Mouse (Mus musculus): ENCODE measurements at regions not wholly inside any gene's neighbourhood (a gene's known extent, or its start where the extent isn't known, plus 50 kb on each side); places are given as distances from the start of the nearest gene placed in this dataset.

GRCm38 (mm10) chr2:115529878-115530277, 51.6 kb upstream of the BC052040 start:
- intact Hi-C loops (cut with DNase I), result no loop called here
- H3K4me3 ChIP-seq, result no peak overlapping the region
- TF ChIP-seq CTCF (IDR thresholded peaks at IDR 0.05) (no peak), POLR2A (IDR thresholded peaks at IDR 0.05; ENCODE audit: insufficient read depth, low read depth, low read length) (no peak), EP300 (IDR thresholded peaks at IDR 0.05; ENCODE audit: insufficient read depth, low read depth, low read length) (no peak)
- no peaks in the 10 kb centered on the region for H3K79me2 ChIP-seq (replicated peaks; ENCODE audit: control insufficient read depth, insufficient read depth, low read length)
- no peak overlapping the region for H3K27ac ChIP-seq
- no peak for DNase-seq
- WGBS, result 91% methylated on average over 2 of the region's 2 CpGs
- H3K36me3 ChIP-seq (ENCODE audit: control insufficient read depth, insufficient read depth, low read length), result no peaks in the 10 kb centered on the region
- no peaks in the 10 kb centered on the region for H3K4me1 ChIP-seq (ENCODE audit: control insufficient read depth, insufficient read depth, low read length)
- no peak overlapping the region for H3K9ac ChIP-seq (ENCODE audit: low read depth, low read length)
- no peaks in the 10 kb centered on the region for H3K27me3 ChIP-seq (ENCODE audit: control insufficient read depth, insufficient read depth, low read length)

All from heart, adult 2 months (tissue).